Mouse (Mus musculus): ENCODE measurements at regions not wholly inside any gene's neighbourhood (a gene's known extent, or its start where the extent isn't known, plus 50 kb on each side); places are given as distances from the start of the nearest gene placed in this dataset.

DNA sequence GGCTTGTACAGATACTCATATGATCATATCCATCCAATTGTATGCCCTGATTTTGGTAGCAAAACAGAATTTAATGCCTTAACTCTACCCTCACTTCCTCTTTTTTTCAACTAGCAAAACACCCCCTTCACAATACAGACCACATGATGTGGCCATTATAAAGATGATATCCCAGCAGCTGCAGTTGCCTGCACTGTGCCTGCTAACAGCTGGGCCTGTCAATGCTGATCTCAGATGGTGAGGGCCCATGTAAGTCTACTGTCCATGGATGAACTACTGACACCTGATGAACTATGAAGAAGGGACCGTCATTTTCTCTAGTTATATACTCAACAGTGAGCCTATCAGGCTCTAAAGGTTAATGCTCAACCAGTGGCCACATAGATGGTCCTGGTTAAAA lies 191.8 kb upstream of the Fmr1 start:
- no peak for DNase-seq (ENCODE audit: low read depth, low spot score)

GRCm38 (mm10) chrX:68492052-68492451 lies 186.3 kb upstream of the Fmr1 start:
- DNase-seq (ENCODE audit: low read depth, low spot score), result peak; percentile 92

DNA sequence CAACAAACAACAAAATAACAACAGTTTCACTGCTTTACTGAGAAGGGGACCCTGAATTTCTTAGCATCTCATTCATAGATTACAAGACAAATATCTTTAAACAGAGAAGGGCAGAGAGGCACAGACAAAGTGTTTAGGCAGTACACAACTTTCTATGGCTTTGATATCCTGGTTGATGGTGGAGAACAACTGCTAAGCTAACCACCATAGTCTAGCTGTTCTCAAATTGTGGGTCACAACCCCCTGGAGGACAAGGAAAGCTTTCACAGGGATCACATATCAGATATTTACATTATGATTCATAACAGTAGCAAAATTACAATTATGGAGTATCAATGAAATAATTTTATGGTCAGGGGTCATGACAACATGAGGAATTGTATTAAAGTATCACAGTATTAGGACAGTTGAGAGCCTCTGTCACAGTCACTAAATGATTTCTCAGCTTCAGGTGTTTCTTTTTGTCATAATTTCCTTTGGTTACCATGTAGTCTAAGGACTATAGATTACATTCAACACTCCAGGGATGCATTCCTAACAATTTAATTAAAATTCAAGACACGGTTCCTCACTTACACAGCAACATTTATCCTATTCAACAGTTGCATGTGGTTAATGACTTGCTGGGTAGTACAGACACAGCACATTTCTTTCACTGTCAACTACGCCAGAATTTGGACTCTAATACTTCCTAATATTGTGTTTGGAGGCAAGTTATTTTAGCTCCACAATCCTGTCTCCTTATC lies 183.8 kb upstream of the Fmr1 start:
- DNase-seq (ENCODE audit: low read depth, low spot score), result no peak

DNA sequence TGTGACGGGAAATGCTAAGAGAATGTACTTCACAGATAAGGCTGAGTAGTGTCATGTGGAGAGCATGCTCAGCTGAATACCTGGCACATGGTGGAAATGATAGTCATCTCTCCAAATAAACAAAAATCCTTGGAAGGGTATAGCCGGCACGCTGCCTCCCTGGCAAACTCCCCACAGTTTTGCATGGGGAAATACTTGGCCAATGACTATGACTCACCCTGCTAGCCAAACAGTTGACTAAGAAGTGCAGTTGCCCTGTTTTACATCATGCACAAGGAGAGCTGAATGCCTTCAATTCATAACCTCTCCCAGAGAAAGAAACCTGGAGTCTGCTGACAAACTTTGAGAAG lies 183.2 kb upstream of the Fmr1 start:
- no peak for DNase-seq (ENCODE audit: low read depth, low spot score)

GRCm38 (mm10) chrX:68495751-68496150 lies 182.6 kb upstream of the Fmr1 start:
- no peak for DNase-seq (ENCODE audit: low read depth, low spot score)

GRCm38 (mm10) chrX:68497886-68498285 lies 180.5 kb upstream of the Fmr1 start:
- no peak for DNase-seq (ENCODE audit: low read depth, low spot score)

DNA sequence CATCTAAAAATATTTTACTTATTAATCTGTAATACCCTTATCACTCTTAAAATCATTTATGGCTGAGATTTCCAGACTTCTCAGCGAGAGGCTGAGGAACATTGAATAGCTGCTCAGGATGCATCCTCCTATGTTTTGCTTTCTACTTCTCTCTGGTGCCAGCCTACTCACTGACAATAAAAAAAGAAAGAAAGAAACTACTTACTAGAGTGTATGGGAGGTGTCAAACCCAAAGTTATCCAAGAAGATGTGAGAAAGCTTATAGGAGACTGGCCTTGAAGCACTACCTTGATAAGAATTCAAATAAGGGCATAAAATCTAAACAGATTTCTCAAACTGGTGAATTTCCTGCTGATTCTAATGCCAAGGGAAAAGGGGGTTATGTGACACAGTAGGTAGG lies 175.4 kb upstream of the Fmr1 start:
- no peak for DNase-seq (ENCODE audit: low read depth, low spot score)

DNA sequence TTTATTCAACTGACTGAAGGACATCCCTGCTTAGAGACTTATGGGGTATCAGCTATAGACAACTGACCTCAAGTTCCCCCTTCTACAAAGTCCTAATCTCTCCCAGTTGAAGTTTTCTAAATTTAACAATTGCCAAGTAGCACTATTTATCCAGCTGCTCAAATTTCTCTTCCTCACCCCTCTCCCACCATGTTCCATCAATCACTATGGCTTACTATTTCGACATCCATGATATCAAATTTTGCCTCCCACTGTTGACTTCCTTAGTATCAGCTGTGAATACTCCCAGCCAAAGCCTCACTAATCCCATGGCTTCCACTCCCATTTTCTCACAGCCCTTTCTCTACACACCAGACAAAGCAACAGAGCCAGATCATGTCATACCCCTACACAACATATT lies 170.7 kb upstream of the Fmr1 start:
- no peak for DNase-seq (ENCODE audit: low read depth, low spot score)

DNA sequence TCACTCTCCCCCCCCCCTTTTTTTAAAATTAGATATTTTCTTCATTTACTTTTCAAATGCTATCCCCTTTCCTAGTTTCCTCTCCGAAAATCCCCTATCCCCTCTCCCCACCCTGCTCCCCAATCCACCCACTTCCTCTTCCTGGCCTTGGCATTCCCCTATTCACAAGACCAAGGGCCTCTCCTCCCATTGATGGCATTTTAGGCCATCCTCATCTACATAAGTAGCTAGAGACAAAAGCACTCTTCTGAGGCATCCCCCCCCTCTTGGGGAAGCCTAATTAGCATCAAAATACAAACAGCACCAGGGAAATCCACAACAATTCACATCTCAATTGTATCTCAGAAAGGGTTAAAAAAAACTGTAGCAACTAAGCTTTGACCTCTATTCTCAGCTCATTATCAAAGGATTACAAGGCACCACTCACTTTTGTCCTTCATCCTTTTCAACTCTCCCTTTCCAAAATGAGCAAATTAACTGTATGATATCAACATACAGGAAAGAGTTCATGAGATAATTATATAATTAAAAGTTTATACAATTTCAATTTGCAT lies 166.1 kb upstream of the Fmr1 start:
- DNase-seq (ENCODE audit: low read depth, low spot score), result peak; percentile 94

- DNase-seq (ENCODE audit: low read depth, low spot score), result no peak
Observed at GRCm38 (mm10) chrX:68546561-68546960, 131.8 kb upstream of the Fmr1 start.

GRCm38 (mm10) chrX:68554031-68554430 lies 124.3 kb upstream of the Fmr1 start:
- DNase-seq (ENCODE audit: low read depth, low spot score), result no peak

- DNase-seq (ENCODE audit: low read depth, low spot score), result no peak
Observed at GRCm38 (mm10) chrX:68557717-68558116, 120.6 kb upstream of the Fmr1 start.

DNA sequence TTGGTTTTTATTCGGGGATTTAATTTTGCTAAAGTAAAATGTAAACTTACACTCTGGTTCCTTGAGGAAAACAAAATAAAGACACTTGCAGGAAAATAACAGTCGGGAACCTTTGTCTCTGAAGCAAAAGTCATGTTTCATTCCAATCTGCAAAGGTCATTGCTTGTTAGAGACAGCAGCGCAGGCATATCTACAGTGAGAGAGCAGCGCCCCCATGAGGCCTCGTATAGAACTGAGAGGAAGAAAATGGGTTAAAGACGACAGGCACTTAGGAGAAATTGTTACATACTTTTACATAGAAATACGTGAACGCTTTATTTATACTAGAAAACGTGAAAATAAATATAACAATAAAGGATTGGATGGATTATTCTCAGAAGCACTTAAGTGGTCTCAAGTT lies 93.1 kb upstream of the Fmr1 start:
- peak; percentile 56 for DNase-seq (ENCODE audit: low read depth, low spot score)

GRCm38 (mm10) chrX:68622141-68622540 lies 56.2 kb upstream of the Fmr1 start:
- no peak for DNase-seq (ENCODE audit: low read depth, low spot score)
